Mouse (Mus musculus) left cerebral cortex, postnatal 4 days (tissue): ENCODE measurements around the gene Kdf1. TPM values are rescaled to one million over a fixed set of nuclear protein-coding genes. Genes with fewer than 3 reads are reported as not detected.

ENCODE experiments used
- DNase-seq: peaks from one replicate; pipeline ENCODE4 v3.0.0-alpha.2; 2022
- intact Hi-C: fragments of 180-260 bp; cut with DNase I; formaldehyde crosslinking; loops from one replicate; pipeline ENCODE4 v1.15.1; 2025
- microRNA-seq: library from miRNA; unstranded; fragments of <30 nt; microRNA quantifications from one replicate; pipeline ENCODE4 v1.2.0, GENCODE M21; 2022
- total RNA-seq, 2 experiments: library from RNA; stranded (reverse); gene quantifications; 2 replicates each; pipeline ENCODE4 v1.2.3; 2021

Gene Kdf1
- total RNA-seq, 2 experiments from 2014 or later, result 0.46 TPM; not detected in 1

GRCm38 (mm10) chr4:133552768-133553447, 34.1 kb downstream of the Kdf1 start, which contains the start of gene Nr0b2:
Nr0b2 (plus strand) TSS chr4:133553376.
- no peak for DNase-seq
- intact Hi-C loops, result no loop called here

GRCm38 (mm10) chr4:133553448-133554330, 34.9 kb downstream of the Kdf1 start:
- intact Hi-C loops, result no loop called here
- no peak for DNase-seq

GRCm38 (mm10) chr4:133557041-133557717, 38.4 kb downstream of the Kdf1 start:
- intact Hi-C loops, result no loop called here
- no peak for DNase-seq

- intact Hi-C loops, result no loop called here
- no peak for DNase-seq
Measured at GRCm38 (mm10) chr4:133559846-133560245, 41.1 kb downstream of the Kdf1 start.

GRCm38 (mm10) chr4:133561622-133562021, 42.9 kb downstream of the Kdf1 start:
- DNase-seq, result no peak
- intact Hi-C loops, result no loop called here

- peak; percentile 87 for DNase-seq
- intact Hi-C loops, result no loop called here
Measured at GRCm38 (mm10) chr4:133563123-133563571, 44.4 kb downstream of the Kdf1 start.

GRCm38 (mm10) chr4:133567251-133567650, 48.5 kb downstream of the Kdf1 start:
- no peak for DNase-seq
- intact Hi-C loops, result no loop called here

- no peak for DNase-seq
- intact Hi-C loops, result no loop called here
Measured at GRCm38 (mm10) chr4:133569291-133570065, 50.7 kb downstream of the Kdf1 start.

GRCm38 (mm10) chr4:133570066-133570466, 51.3 kb downstream of the Kdf1 start:
- DNase-seq, result no peak
- intact Hi-C loops, result no loop called here

- intact Hi-C loops, result no loop called here
- DNase-seq, result peak; percentile 94
Measured at GRCm38 (mm10) chr4:133574070-133574842, 55.5 kb downstream of the Kdf1 start, which contains the start of gene Gpatch3. Gpatch3 (plus strand) TSS chr4:133574745.

GRCm38 (mm10) chr4:133574843-133575202, 56.1 kb downstream of the Kdf1 start:
- intact Hi-C loops, result no loop called here
- no peak for DNase-seq

- no peak for DNase-seq
- intact Hi-C loops, result no loop called here
Measured at GRCm38 (mm10) chr4:133577983-133578382, 59.2 kb downstream of the Kdf1 start.

Small RNA genes within 50 kb of the gene (microRNA-seq; reads per million reads assigned to microRNA genes)
- gene Gm23158, result not detected

Other genes with a start within 250 kb of the Kdf1 start
- 10 to 100 TPM; 73.7 to 74.9 TPM for gene Tmem222, start 241.2 kb upstream of the Kdf1 start, total RNA-seq
- 10 to 100 TPM; 52.0 to 52.9 TPM for gene Wdtc1, start 165.5 kb upstream of the Kdf1 start, total RNA-seq
- gene Slc9a1, start 149.3 kb upstream of the Kdf1 start, total RNA-seq, result 10 to 100 TPM; 30.4 to 36.2 TPM
- not detected for gene Tent5b, start 38.8 kb upstream of the Kdf1 start, total RNA-seq
- gene Trnp1, start 20.4 kb upstream of the Kdf1 start, total RNA-seq, result 10 to 100 TPM; 49.4 to 54.1 TPM
- 100 to 1,000 TPM; 119 to 121 TPM for gene Nudc, start 27.0 kb downstream of the Kdf1 start, total RNA-seq
- not detected for gene Nr0b2, start 34.4 kb downstream of the Kdf1 start, total RNA-seq
- gene Gpatch3, start 55.8 kb downstream of the Kdf1 start, total RNA-seq, result 10 to 100 TPM in 1 of 2 experiments, 1 to 10 TPM in 1; 6.2 to 10.0 TPM
- 10 to 100 TPM; 11.2 to 14.6 TPM for gene Gpn2, start 65.4 kb downstream of the Kdf1 start, total RNA-seq
- 1 to 10 TPM; 1.9 to 2.2 TPM for gene Sfn, start 83.2 kb downstream of the Kdf1 start, total RNA-seq
- 10 to 100 TPM; 37.1 to 37.8 TPM for gene Zdhhc18, start 131.2 kb downstream of the Kdf1 start, total RNA-seq
- gene Pigv, start 153.7 kb downstream of the Kdf1 start, total RNA-seq, result 10 to 100 TPM; 11.5 to 12.8 TPM
- gene Arid1a, start 237.8 kb downstream of the Kdf1 start, total RNA-seq, result 100 to 1,000 TPM; 114 to 121 TPM